Mouse (Mus musculus) brain, embryonic 14.5 days (tissue): ENCODE measurements around the gene Klhl42.

Source experiments
- CTCF ChIP-seq: fragments of 200-500 bp; IDR thresholded peaks from 2 replicates; pipeline ENCODE4 v1.5.1; 2012; ENCODE audit warnings: inconsistent platforms, mild to moderate bottlenecking, moderate library complexity, borderline replicate concordance; ENCODE audit not compliant: insufficient read depth, insufficient read length; ENCODE audit errors: extremely low read depth
- POLR2A ChIP-seq: fragments of 200-500 bp; IDR thresholded peaks from 2 replicates; pipeline ENCODE4 v1.6.1; 2012; ENCODE audit warnings: mild to moderate bottlenecking, inconsistent platforms, borderline replicate concordance; ENCODE audit not compliant: poor library complexity, insufficient read depth, insufficient read length, severe bottlenecking; ENCODE audit errors: extremely low read depth

- TF ChIP-seq CTCF (no peak), POLR2A (no peak)
These were observed 39.5 kb upstream of the Klhl42 start for GRCm38 (mm10) chr6:147051666-147052065.
